Mouse (Mus musculus) embryonic fibroblast, embryonic 13.5 days (primary cell): Measurements from ENCODE around the gene Mrfap1.
"Not testable (repeated sequence)": the region's sequence is repeated elsewhere in the genome, so short reads cannot be mapped to it uniquely, and the experiment has no call there.

Experiments used
- CTCF ChIP-seq: IDR thresholded peaks from 2 replicates; pipeline ENCODE4 v1.5.1; 2011; ENCODE audit warnings: mild to moderate bottlenecking, control low read depth, low read length, moderate library complexity, borderline replicate concordance; ENCODE audit not compliant: insufficient read depth
- POLR2A ChIP-seq: IDR thresholded peaks from 2 replicates; pipeline ENCODE4 v1.6.1; 2011; ENCODE audit warnings: low read depth, mild to moderate bottlenecking, control low read depth, low read length, moderate library complexity

GRCm38 (mm10) chr5:36796296-36797014, at the start of gene Mrfap1:
- peak; percentile 83 for TF ChIP-seq POLR2A
- not testable (repeated sequence) for TF ChIP-seq CTCF
